Mouse (Mus musculus): ENCODE data around the gene Ccdc157. TPM values are rescaled to one million over a fixed set of nuclear protein-coding genes. Genes with fewer than 3 reads are reported as not detected.

The Ccdc157 gene
- polyA plus RNA-seq, 1 experiment = 9.6 TPM

- peaks cover 2% of the 10 kb centered on the region; the same call in 1 of the 2 replicates for H3K36me3 ChIP-seq (ENCODE audit: control insufficient read depth, insufficient read depth, low read length)
- TF ChIP-seq POLR2A (IDR thresholded peaks at IDR 0.05; ENCODE audit: low read depth, low read length) (no peak), CTCF (conservative IDR thresholded peaks at IDR 0.05; ENCODE audit: insufficient read depth, insufficient read length, low read depth, low read length) (no peak)
- WGBS = 14% methylated on average over 1 of the region's 1 CpGs
- no peaks in the 10 kb centered on the region for H3K27me3 ChIP-seq (replicated peaks; ENCODE audit: control insufficient read depth, insufficient read depth, low read length)
- peaks cover 2% of the 10 kb centered on the region; the same call in 1 of the 2 replicates for H3K4me1 ChIP-seq (ENCODE audit: control insufficient read depth, insufficient read depth, low read length)
- no peak overlapping the region for H3K27ac ChIP-seq (ENCODE audit: insufficient read depth, low read depth, low read length)
- peak; percentile 63 for DNase-seq
- H3K4me3 ChIP-seq (ENCODE audit: insufficient read depth, low read depth, low read length) = no peak overlapping the region
These were observed 22.0 kb upstream of the Ccdc157 start for GRCm38 (mm10) chr11:4182061-4182460.

- 38% methylated on average over 4 of the region's 4 CpGs for WGBS
- peak; percentile 40 for DNase-seq
- H3K36me3 ChIP-seq (ENCODE audit: control insufficient read depth, insufficient read depth, low read length) = peaks cover 9% of the 10 kb centered on the region
- H3K4me3 ChIP-seq (ENCODE audit: insufficient read depth, low read depth, low read length) = no peak overlapping the region
- TF ChIP-seq POLR2A (IDR thresholded peaks at IDR 0.05; ENCODE audit: low read depth, low read length) (no peak), CTCF (conservative IDR thresholded peaks at IDR 0.05; ENCODE audit: insufficient read depth, insufficient read length, low read depth, low read length) (no peak)
- no peak overlapping the region for H3K27ac ChIP-seq (ENCODE audit: insufficient read depth, low read depth, low read length)
- no peaks in the 10 kb centered on the region for H3K4me1 ChIP-seq (ENCODE audit: control insufficient read depth, insufficient read depth, low read length)
- H3K27me3 ChIP-seq (replicated peaks; ENCODE audit: control insufficient read depth, insufficient read depth, low read length) = no peaks in the 10 kb centered on the region
These were observed 17.6 kb upstream of the Ccdc157 start for GRCm38 (mm10) chr11:4177716-4178115.

- no peaks in the 10 kb centered on the region for H3K27me3 ChIP-seq (replicated peaks; ENCODE audit: control insufficient read depth, insufficient read depth, low read length)
- peak; percentile 67 for DNase-seq
- H3K4me1 ChIP-seq (ENCODE audit: control insufficient read depth, insufficient read depth, low read length) = no peaks in the 10 kb centered on the region
- WGBS = 59% methylated on average over 5 of the region's 5 CpGs
- no peak overlapping the region for H3K4me3 ChIP-seq (ENCODE audit: insufficient read depth, low read depth, low read length)
- H3K36me3 ChIP-seq (ENCODE audit: control insufficient read depth, insufficient read depth, low read length) = peaks cover 17% of the 10 kb centered on the region
- no peak overlapping the region for H3K27ac ChIP-seq (ENCODE audit: insufficient read depth, low read depth, low read length)
- TF ChIP-seq POLR2A (IDR thresholded peaks at IDR 0.05; ENCODE audit: low read depth, low read length) (no peak), CTCF (conservative IDR thresholded peaks at IDR 0.05; ENCODE audit: insufficient read depth, insufficient read length, low read depth, low read length) (no peak)
These were observed 14.5 kb upstream of the Ccdc157 start for GRCm38 (mm10) chr11:4174586-4174985.

GRCm38 (mm10) chr11:4166467-4167090 lies 6.5 kb upstream of the Ccdc157 start:
- DNase-seq = peak; percentile 61
- WGBS = 68% methylated on average over 7 of the region's 7 CpGs
- no peaks in the 10 kb centered on the region for H3K27me3 ChIP-seq (replicated peaks; ENCODE audit: control insufficient read depth, insufficient read depth, low read length)

GRCm38 (mm10) chr11:4164701-4165100 lies 4.6 kb upstream of the Ccdc157 start:
- no peaks in the 10 kb centered on the region for H3K27me3 ChIP-seq (replicated peaks; ENCODE audit: control insufficient read depth, insufficient read depth, low read length)
- TF ChIP-seq POLR2A (IDR thresholded peaks at IDR 0.05; ENCODE audit: low read depth, low read length) = no peak
- TF ChIP-seq CTCF (conservative IDR thresholded peaks at IDR 0.05; ENCODE audit: insufficient read depth, insufficient read length, low read depth, low read length) = no peak
- H3K27ac ChIP-seq (ENCODE audit: insufficient read depth, low read depth, low read length) = no peak overlapping the region
- 94% methylated on average over 2 of the region's 2 CpGs for WGBS
- H3K4me3 ChIP-seq (ENCODE audit: insufficient read depth, low read depth, low read length) = no peak overlapping the region
- H3K4me1 ChIP-seq (ENCODE audit: control insufficient read depth, insufficient read depth, low read length) = peaks cover 8% of the 10 kb centered on the region; the same call in 1 of the 2 replicates
- DNase-seq = no peak
- peaks cover 7% of the 10 kb centered on the region for H3K36me3 ChIP-seq (ENCODE audit: control insufficient read depth, insufficient read depth, low read length)

More at GRCm38 (mm10) chr11:4166467-4167090, 6.5 kb upstream of the Ccdc157 start:
- no peak for TF ChIP-seq CTCF (conservative IDR thresholded peaks at IDR 0.05; ENCODE audit: insufficient read depth, insufficient read length, low read depth, low read length)
- TF ChIP-seq POLR2A (IDR thresholded peaks at IDR 0.05; ENCODE audit: low read depth, low read length) = no peak
- H3K4me3 ChIP-seq (ENCODE audit: insufficient read depth, low read depth, low read length) = no peak overlapping the region
- peaks cover 14% of the 10 kb centered on the region for H3K36me3 ChIP-seq (ENCODE audit: control insufficient read depth, insufficient read depth, low read length)
- H3K27ac ChIP-seq (ENCODE audit: insufficient read depth, low read depth, low read length) = peak overlapping the region; percentile 59; the same call in 1 of the 2 replicates
- no peaks in the 10 kb centered on the region for H3K4me1 ChIP-seq (ENCODE audit: control insufficient read depth, insufficient read depth, low read length)

- peak overlapping the region; percentile 88 for H3K4me3 ChIP-seq (ENCODE audit: insufficient read depth, low read depth, low read length)
- no peak for TF ChIP-seq CTCF (conservative IDR thresholded peaks at IDR 0.05; ENCODE audit: insufficient read depth, insufficient read length, low read depth, low read length)
- TF ChIP-seq POLR2A (IDR thresholded peaks at IDR 0.05; ENCODE audit: low read depth, low read length) = no peak
- H3K4me1 ChIP-seq (ENCODE audit: control insufficient read depth, insufficient read depth, low read length) = peaks cover 17% of the 10 kb centered on the region; the same call in 1 of the 2 replicates
- peaks cover 1% of the 10 kb centered on the region; the same call in 1 of the 2 replicates for H3K36me3 ChIP-seq (ENCODE audit: control insufficient read depth, insufficient read depth, low read length)
- H3K27ac ChIP-seq (ENCODE audit: insufficient read depth, low read depth, low read length) = peak overlapping the region; percentile 86
- no peaks in the 10 kb centered on the region for H3K27me3 ChIP-seq (replicated peaks; ENCODE audit: control insufficient read depth, insufficient read depth, low read length)
- DNase-seq = no peak
- 4% methylated on average over 15 of the region's 15 CpGs for WGBS
These were observed 826 bp upstream of the Ccdc157 start for GRCm38 (mm10) chr11:4160758-4161480.

- 59% methylated on average over 3 of the region's 3 CpGs for WGBS
- Histone ChIP-seq H3K27me3 (replicated peaks; ENCODE audit: control insufficient read depth, insufficient read depth, low read length) (no peaks in the 10 kb centered on the region), H3K36me3 (ENCODE audit: control insufficient read depth, insufficient read depth, low read length) (peaks cover 1% of the 10 kb centered on the region; the same call in 1 of the 2 replicates), H3K27ac (ENCODE audit: insufficient read depth, low read depth, low read length) (no peak overlapping the region), H3K4me3 (ENCODE audit: insufficient read depth, low read depth, low read length) (no peak overlapping the region), H3K4me1 (ENCODE audit: control insufficient read depth, insufficient read depth, low read length) (peaks cover 17% of the 10 kb centered on the region; the same call in 1 of the 2 replicates)
- peak; percentile 78 for DNase-seq
- TF ChIP-seq POLR2A (IDR thresholded peaks at IDR 0.05; ENCODE audit: low read depth, low read length) (no peak), CTCF (conservative IDR thresholded peaks at IDR 0.05; ENCODE audit: insufficient read depth, insufficient read length, low read depth, low read length) (no peak)
These were observed 1.4 kb downstream of the Ccdc157 start for GRCm38 (mm10) chr11:4158676-4159075.

All from kidney, adult 2 months (tissue).